Mouse (Mus musculus): ENCODE data around the gene Mms22l.

- TF ChIP-seq CTCF (IDR thresholded peaks at IDR 0.05; ENCODE audit: extremely low read depth, insufficient read length, insufficient replicate concordance, low read depth, low read length) (no peak), POLR2A (IDR thresholded peaks at IDR 0.05; ENCODE audit: low read depth, low read length) (no peak)
These were observed 685 bp downstream of the Mms22l start for GRCm38 (mm10) chr4:24496953-24497319.
